Mouse (Mus musculus) intestine, postnatal 0 days (tissue): ENCODE data around the gene Babam2. TPM values are rescaled to one million over a fixed set of nuclear protein-coding genes. Genes with fewer than 3 reads are reported as not detected.

Experiments used
- ATAC-seq: fragments of 200-750 bp; cut with Nextera tagmentation; 2 replicates; pipeline ENCODE4 v1.8.0; 2017; ENCODE audit warnings: mild to moderate bottlenecking, moderate TSS enrichment, moderate library complexity
- H3K27ac ChIP-seq: fragments of 300-500 bp; sonication (generic); 2 replicates; pipeline ENCODE4 v1.5.1; 2014; ENCODE audit warnings: mild to moderate bottlenecking, low read depth, low read length, moderate library complexity
- H3K27me3 ChIP-seq: fragments of 300-500 bp; sonication (generic); replicated peaks from 2 replicates; pipeline ENCODE4 v1.6.1; 2014; ENCODE audit warnings: low read length, mixed read lengths; ENCODE audit not compliant: control insufficient read depth, insufficient read depth
- H3K36me3 ChIP-seq: fragments of 300-500 bp; sonication (generic); 2 replicates; pipeline ENCODE4 v1.6.1; 2014; ENCODE audit warnings: mild to moderate bottlenecking, moderate library complexity; ENCODE audit not compliant: control insufficient read depth, insufficient read depth
- H3K4me1 ChIP-seq: fragments of 300-500 bp; sonication (generic); replicated peaks from 2 replicates; pipeline ENCODE4 v1.6.1; 2014; ENCODE audit warnings: antibody characterized with exemption, low read length, mixed read lengths; ENCODE audit not compliant: control insufficient read depth, insufficient read depth
- H3K4me2 ChIP-seq: fragments of 300-500 bp; sonication (generic); replicated peaks from 2 replicates; pipeline ENCODE4 v1.6.1; 2014; ENCODE audit warnings: low read depth, mild to moderate bottlenecking, moderate library complexity
- H3K4me3 ChIP-seq: fragments of 300-500 bp; sonication (generic); 2 replicates; pipeline ENCODE4 v1.5.1; 2014; ENCODE audit warnings: low read depth, low read length
- H3K9ac ChIP-seq: fragments of 300-500 bp; sonication (generic); 2 replicates; pipeline ENCODE4 v1.6.1; 2014; ENCODE audit warnings: mild to moderate bottlenecking, low read depth, low read length
- H3K9me3 ChIP-seq: fragments of 300-500 bp; sonication (generic); 2 replicates; pipeline ENCODE4 v1.6.1; 2016; ENCODE audit warnings: mixed run types; ENCODE audit not compliant: control insufficient read depth
- CTCF ChIP-seq: sonication (generic); IDR thresholded peaks from 2 replicates; pipeline ENCODE4 v1.5.1; 2016; ENCODE audit warnings: low read depth, mild to moderate bottlenecking, control low read depth, antibody characterized with exemption, moderate library complexity
- WGBS: fragments of 180-500 bp; shearing (Covaris S2); extraction: QIAGEN DNeasy Blood & Tissue Kit; methylation state at CpG from one replicate; pipeline ENCODE4 v1.1.7; 2014; 5-methylcytosine and 5-hydroxymethylcytosine counted together
- polyA plus RNA-seq: library from polyadenylated mRNA; unstranded; fragments of >200 nt; fragmentation: Nextera tagmentation; extraction: Ambion mirVana; gene quantifications from 2 replicates; pipeline ENCODE4 v1.2.1, GENCODE M21; 2015

The Babam2 gene
- polyA plus RNA-seq, 1 experiment from 2014 or later = 53.8 TPM

- Histone ChIP-seq H3K27ac (no peak overlapping the region), H3K27me3 (no peaks in the 10 kb centered on the region), H3K36me3 (no peaks in the 10 kb centered on the region), H3K4me2 (no peak overlapping the region), H3K9me3 (no peaks in the 10 kb centered on the region), H3K9ac (no peak overlapping the region), H3K4me1 (0 out of 2 replicates have a peak, but pooled peaks cover 2% of the 10 kb centered on the region), H3K4me3 (no peak overlapping the region)
- no peak for TF ChIP-seq CTCF
- no peak for ATAC-seq
- WGBS = 93% methylated on average over 2 of the region's 2 CpGs
These were observed 175.8 kb downstream of the Babam2 start for GRCm38 (mm10) chr5:31873328-31873727.

- H3K36me3 ChIP-seq = no peaks in the 10 kb centered on the region
- H3K4me3 ChIP-seq = no peak overlapping the region
- H3K4me1 ChIP-seq = 0 out of 2 replicates have a peak, but pooled peaks cover 2% of the 10 kb centered on the region
- no peaks in the 10 kb centered on the region for H3K27me3 ChIP-seq
- H3K9me3 ChIP-seq = no peaks in the 10 kb centered on the region
- WGBS = 98% methylated on average over 1 of the region's 1 CpGs
- TF ChIP-seq CTCF = no peak
- H3K9ac ChIP-seq = no peak overlapping the region
- no peak for ATAC-seq
- H3K4me2 ChIP-seq = no peak overlapping the region
- no peak overlapping the region for H3K27ac ChIP-seq
These were observed 177.1 kb downstream of the Babam2 start for GRCm38 (mm10) chr5:31874543-31874942.

- Histone ChIP-seq H3K4me3 (no peak overlapping the region), H3K4me2 (no peak overlapping the region), H3K27me3 (no peaks in the 10 kb centered on the region), H3K36me3 (no peaks in the 10 kb centered on the region), H3K9ac (no peak overlapping the region), H3K4me1 (0 out of 2 replicates have a peak, but pooled peaks cover 2% of the 10 kb centered on the region), H3K27ac (no peak overlapping the region), H3K9me3 (no peaks in the 10 kb centered on the region)
- no peak for ATAC-seq
- TF ChIP-seq CTCF = no peak
- 81% methylated on average over 3 of the region's 3 CpGs for WGBS
These were observed 178.0 kb downstream of the Babam2 start for GRCm38 (mm10) chr5:31875443-31875842.

- no peak for ATAC-seq
These were observed 178.9 kb downstream of the Babam2 start for GRCm38 (mm10) chr5:31876216-31876974.

GRCm38 (mm10) chr5:31880457-31880856 lies 183.0 kb downstream of the Babam2 start:
- TF ChIP-seq CTCF = no peak
- no peak for ATAC-seq
- 68% methylated on average over 2 of the region's 2 CpGs for WGBS
- H3K36me3 ChIP-seq = no peaks in the 10 kb centered on the region
- H3K9ac ChIP-seq = no peak overlapping the region
- H3K27me3 ChIP-seq = no peaks in the 10 kb centered on the region
- no peak overlapping the region for H3K4me2 ChIP-seq
- H3K4me3 ChIP-seq = no peak overlapping the region
- H3K27ac ChIP-seq = no peak overlapping the region
- H3K4me1 ChIP-seq = no peaks in the 10 kb centered on the region
- H3K9me3 ChIP-seq = no peaks in the 10 kb centered on the region

More at GRCm38 (mm10) chr5:31876216-31876974, 178.9 kb downstream of the Babam2 start:
- H3K36me3 ChIP-seq = no peaks in the 10 kb centered on the region
- H3K4me3 ChIP-seq = no peak overlapping the region
- no peaks in the 10 kb centered on the region for H3K4me1 ChIP-seq
- no peaks in the 10 kb centered on the region for H3K27me3 ChIP-seq
- WGBS = 51% methylated on average over 8 of the region's 8 CpGs
- no peak overlapping the region for H3K9ac ChIP-seq
- no peaks in the 10 kb centered on the region for H3K9me3 ChIP-seq
- TF ChIP-seq CTCF = no peak
- H3K4me2 ChIP-seq = no peak overlapping the region
- no peak overlapping the region for H3K27ac ChIP-seq

- no peaks in the 10 kb centered on the region for H3K4me1 ChIP-seq
- no peak for TF ChIP-seq CTCF
- no peak for ATAC-seq
- no peak overlapping the region for H3K9ac ChIP-seq
- H3K4me3 ChIP-seq = no peak overlapping the region
- no peak overlapping the region for H3K27ac ChIP-seq
- 53% methylated on average over 3 of the region's 3 CpGs for WGBS
- H3K4me2 ChIP-seq = no peak overlapping the region
- H3K9me3 ChIP-seq = no peaks in the 10 kb centered on the region
- no peaks in the 10 kb centered on the region for H3K27me3 ChIP-seq
- no peaks in the 10 kb centered on the region for H3K36me3 ChIP-seq
These were observed 184.8 kb downstream of the Babam2 start for GRCm38 (mm10) chr5:31882297-31882696.
